Mouse (Mus musculus) thymus, postnatal 0 days (tissue): Measurements from ENCODE around the gene Cirbp. TPM values are rescaled to one million over a fixed set of nuclear protein-coding genes. Genes with fewer than 3 reads are reported as not detected.

ENCODE experiments used
- DNase-seq: peaks from one replicate; pipeline ENCODE4 v3.0.0-alpha.2; 2015; ENCODE audit warnings: low spot score
- polyA plus RNA-seq: library from polyadenylated mRNA; unstranded; fragments of >200 nt; fragmentation: Nextera tagmentation; extraction: Ambion mirVana; gene quantifications from 2 replicates; pipeline ENCODE4 v1.2.1, GENCODE M21; 2015

The Cirbp gene
- 226 and 376 TPM in 2 replicates for polyA plus RNA-seq

DNA sequence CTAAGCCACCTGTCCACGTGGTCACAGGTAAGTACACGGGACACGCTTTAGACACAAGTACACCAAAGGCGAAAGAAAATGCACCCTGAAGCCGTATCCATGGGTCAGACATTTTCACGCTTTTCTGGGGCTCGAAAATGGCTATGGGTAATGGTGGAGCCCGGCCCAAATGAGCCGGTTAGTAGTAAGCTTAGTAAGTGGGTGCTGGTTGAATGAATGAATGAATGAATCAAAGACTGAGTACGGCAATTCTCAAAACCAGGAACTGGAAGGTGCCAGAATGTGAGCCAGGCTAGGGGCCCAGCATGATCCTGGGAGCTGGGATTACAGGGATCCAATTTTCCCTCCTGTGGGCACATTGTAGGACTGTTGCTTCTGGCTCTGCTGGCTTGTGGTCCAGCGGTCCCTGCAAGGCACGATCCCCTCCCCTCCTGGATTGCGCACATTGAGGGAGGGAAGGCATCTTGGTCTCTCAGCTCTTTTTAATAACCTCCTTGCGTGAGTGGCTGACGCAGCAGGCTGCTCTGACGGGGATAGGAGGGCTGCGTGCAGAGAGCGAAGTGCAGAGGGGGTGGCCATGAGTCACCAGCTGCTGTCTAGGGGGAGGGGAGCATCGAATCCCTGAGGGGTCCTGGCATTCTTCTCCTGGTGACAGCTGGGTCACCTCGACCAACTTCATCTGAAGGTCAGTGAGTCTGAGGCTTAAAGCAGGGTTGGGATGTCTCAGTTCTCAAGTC is at the start of gene Cirbp:
TSS of gene Cirbp (plus strand) at position 594 of the 737 bp plus-strand sequence.
- no peak for DNase-seq

GRCm38 (mm10) chr10:80116563-80116926 is 49.2 kb upstream of the Cirbp start:
- peak; percentile 19 for DNase-seq

- DNase-seq = no peak
Observed at GRCm38 (mm10) chr10:80116927-80117691, 48.7 kb upstream of the Cirbp start.

DNA sequence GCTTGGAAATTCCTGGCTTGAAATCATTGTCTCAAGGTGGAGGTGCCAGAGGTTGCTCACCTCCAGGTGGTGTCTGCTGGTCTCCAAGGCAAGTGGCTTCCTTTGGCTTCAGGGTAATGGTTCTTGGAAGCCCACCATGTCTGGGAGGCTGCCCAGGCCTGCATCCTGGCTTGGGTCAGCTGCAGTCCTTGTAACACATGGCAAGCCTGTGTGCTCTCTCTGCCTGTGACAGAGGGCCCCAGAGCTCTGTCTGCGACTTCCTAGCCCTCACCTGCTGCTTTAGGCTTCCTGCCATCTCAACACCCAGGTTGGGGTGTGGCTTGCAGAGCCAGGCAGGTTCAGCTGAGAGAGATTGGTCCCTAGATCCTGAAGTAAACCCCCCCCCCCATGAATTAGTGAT is 48.0 kb upstream of the Cirbp start:
- peak; percentile 20 for DNase-seq

DNA sequence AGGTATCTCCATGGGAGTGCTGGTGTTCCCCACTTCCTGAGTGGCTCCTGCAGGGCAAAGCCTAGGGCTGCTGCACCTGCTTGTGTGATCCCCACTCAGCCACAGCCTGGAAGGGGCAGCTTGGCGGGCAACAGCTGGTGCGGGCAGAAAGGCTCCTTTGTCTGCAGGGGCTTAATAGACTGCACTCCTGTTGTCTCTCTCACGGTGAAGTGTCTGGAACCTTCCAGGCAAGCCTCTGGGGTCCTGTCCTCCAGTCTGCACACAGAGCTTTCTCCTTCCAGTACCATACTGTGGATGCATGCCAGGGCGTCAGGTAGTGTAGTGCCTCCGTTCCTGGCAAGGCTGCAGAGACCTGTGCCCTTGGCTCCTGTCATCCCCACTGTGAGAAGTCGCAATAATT is 47.2 kb upstream of the Cirbp start:
- peak; percentile 12 for DNase-seq

DNA sequence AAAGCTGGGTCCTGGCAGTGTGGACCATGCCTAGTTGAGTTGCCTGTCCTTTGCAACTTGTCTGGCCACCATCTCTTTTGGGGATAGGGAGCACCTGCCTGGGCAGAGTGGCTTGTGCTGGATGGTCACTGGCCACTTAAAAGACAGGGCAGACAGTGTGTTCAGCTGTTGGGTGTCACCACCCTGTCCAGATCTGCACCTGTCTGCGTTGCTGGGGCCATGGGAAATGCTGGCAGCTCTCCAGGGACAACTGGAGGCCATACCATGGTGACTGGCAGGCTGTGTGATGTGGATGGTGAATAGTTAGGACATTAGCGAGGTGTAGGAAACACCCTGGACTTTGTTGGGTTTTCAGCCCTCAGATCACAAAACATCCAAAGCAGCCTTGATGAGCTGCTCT is 45.6 kb upstream of the Cirbp start:
- DNase-seq = no peak

- no peak for DNase-seq
Observed at GRCm38 (mm10) chr10:80121639-80122038, 44.1 kb upstream of the Cirbp start.

- no peak for DNase-seq
Observed at GRCm38 (mm10) chr10:80123932-80124562, 41.7 kb upstream of the Cirbp start.

DNA sequence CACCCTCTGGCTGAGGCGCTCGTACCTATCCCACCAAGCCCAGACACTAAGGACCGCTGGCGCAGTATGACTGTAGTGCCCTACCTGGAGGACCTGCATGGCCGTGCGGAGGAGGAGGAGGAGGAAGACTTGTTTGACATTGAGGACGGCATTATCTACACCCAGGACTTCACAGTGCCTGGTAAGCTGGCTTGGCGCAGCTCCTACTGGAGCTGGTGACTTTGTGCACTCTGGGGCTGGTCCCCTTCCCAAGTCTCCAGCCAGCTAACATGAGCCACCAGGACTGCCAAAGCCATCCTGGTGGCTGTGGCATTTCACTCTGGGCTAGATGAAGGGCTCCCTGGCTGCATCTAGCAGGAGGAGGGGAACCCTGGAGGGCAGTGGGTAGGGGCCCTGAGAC is 37.9 kb upstream of the Cirbp start:
- no peak for DNase-seq

GRCm38 (mm10) chr10:80129846-80130245 is 35.9 kb upstream of the Cirbp start:
- DNase-seq = no peak

- DNase-seq = no peak
Observed at GRCm38 (mm10) chr10:80130403-80131031, 35.3 kb upstream of the Cirbp start.

DNA sequence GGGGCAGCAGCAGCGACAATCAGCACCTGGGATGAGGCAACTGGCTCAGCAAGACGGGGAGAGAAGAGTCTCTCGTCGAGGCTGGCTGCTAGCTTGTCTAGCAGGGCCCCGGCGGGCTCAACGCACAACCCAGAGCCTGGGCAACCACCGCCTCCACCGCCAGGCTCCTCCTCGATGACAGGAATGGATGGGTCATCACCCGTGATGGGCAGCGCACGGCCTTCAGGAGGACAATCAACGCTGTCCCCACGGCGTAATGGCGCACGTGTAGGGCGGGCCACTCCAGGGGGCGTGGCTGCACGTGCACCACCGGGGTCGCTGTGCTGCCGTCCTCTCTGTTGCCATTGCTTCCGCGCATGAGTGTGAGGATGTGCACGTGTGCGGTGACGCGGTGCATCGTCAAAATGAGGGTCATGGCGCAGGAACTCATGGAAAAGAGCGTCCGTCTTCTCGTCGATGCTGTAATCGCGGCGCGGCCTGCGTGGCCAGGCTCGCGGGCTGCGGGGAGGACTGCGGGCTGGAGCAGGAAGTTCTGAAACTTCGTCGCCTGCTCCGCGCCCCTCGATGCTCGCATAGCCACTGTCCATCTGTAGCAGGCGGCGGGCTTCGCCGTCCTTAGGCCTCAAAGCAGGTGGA is 34.4 kb upstream of the Cirbp start:
- peak; percentile 30 for DNase-seq

DNA sequence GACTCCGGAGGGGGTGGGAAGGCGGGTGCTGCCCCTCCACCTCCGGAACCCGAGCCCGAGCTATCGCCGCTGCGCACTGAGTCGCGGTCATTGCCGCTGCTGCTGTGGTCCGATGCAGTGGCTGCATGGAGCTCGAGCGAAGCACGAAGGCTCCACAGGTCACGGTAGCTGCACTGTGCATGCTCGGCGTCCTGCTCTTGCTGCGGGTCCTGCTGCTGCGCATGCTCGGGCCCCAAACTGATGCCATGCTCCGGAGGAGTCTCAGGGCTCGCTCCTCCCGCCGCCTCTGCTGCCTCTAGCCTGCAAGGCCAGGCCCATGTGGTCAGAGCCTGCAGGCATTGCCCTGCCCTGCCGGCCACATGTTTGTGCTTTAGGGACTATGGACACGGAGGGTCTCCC is 33.8 kb upstream of the Cirbp start:
- no peak for DNase-seq

- DNase-seq = no peak
Observed at GRCm38 (mm10) chr10:80133226-80133849, 32.4 kb upstream of the Cirbp start.

DNA sequence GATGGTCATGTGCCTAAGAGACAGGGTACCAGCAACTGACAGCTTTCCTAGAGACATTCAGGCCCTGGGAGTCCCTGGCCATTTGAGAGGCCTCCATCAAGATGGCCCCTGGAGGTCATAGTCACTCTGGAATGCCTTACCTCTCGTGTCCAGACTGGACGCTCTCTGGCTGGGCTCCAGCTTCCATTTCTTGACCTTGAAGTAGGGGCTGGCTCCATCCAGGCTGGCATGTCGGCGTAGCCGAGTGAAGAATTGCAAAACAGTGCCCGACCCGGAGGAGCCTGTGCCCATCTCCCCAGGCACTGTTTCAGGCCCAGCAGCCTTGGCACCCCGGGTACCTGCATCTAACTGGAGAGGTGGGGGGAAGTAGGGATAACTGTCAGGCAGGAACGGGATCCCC is 31.4 kb upstream of the Cirbp start:
- no peak for DNase-seq

GRCm38 (mm10) chr10:80135161-80135560 is 30.6 kb upstream of the Cirbp start:
- no peak for DNase-seq

GRCm38 (mm10) chr10:80135641-80136040 is 30.1 kb upstream of the Cirbp start:
- DNase-seq = no peak

DNA sequence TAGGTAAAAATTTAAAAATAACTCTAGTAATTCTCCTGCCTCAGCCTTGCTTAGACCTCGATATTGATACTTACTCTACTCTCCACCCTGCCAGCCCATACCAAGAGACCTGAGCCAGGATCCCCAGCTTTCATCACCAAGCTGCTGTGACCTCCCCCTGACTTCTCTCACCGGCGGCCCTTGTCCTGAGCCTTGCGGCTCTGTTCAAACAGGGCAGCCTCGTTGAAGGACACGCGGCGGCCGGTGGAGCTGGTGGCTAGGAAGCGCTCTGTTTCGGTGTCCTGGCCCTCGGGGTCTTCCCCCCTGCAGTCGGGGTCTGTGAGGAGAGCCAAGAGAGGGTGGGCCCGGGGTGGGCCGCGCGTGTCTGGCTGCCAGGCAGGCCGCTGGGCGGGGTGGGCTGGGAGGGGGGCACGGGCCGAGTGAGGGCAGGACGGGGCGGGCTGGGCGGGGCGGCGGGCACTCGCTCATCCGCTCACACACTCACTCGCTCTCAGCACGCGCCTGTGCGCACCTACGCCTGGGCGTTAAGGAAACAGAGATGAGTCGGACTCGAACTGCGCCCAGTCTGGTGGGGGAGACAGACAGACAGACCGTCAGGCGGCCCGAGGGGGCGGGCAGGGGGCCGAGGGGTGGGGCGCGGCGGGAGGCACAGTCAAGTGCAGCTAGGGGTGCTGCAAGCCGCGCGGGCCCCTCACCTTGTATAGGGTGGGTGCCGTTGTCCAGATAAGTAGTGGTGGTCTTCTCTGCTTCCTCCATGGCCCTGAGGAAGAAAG is 29.4 kb upstream of the Cirbp start:
- no peak for DNase-seq

DNA sequence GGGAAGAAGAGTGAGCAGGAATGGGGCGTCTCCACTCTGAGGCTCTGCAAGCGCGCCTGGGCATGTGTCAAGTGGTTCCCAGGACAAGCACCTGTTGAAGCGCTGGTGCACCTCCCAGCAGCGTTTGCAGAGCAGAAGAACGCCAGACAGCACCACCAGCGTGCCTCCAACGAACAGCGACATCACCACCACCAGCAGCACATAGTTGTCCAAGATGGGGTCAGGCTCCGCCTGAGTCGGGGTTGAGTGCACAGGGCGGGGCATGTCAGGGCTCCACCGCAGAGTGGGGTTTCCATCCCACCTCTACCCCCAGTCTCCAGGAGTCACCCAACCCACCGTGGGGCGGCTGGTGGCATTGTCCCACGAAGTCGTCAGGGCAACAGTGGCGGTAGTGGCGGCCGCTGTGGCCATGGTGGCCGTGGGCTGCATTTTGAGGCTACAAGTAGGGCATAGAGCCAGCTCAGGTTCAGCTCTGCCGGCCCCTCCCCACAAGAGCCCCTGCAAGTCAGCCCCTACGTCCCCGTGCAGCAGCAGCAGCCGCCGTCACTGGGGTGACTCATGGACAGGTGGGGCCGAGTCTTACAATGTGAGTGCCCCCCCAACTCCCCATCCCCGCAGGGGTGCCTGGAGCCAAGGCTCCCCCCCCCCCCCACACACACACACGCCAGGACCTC is 28.7 kb upstream of the Cirbp start:
- DNase-seq = peak; percentile 50
